Mouse (Mus musculus): ENCODE results near the gene Sys1. TPM values are rescaled to one million over a fixed set of nuclear protein-coding genes. Genes with fewer than 3 reads are reported as not detected.
A peak's percentile ranks its signal among the peaks of the same experiment; 100 is the strongest.

The Sys1 gene
- polyA plus RNA-seq, 1 experiment from 2014 or later: 64.8 TPM

- H3K4me1 ChIP-seq: peaks cover 8% of the 10 kb centered on the region
- no peak for DNase-seq (ENCODE audit: low spot score)
- no peaks in the 10 kb centered on the region for H3K36me3 ChIP-seq
- H3K4me3 ChIP-seq: no peak overlapping the region
- H3K27me3 ChIP-seq (ENCODE audit: low read depth, poor library complexity, severe bottlenecking): peaks cover 28% of the 10 kb centered on the region
- no peaks in the 10 kb centered on the region for H3K9me3 ChIP-seq (replicated peaks)
- 80% methylated on average over 1 of the region's 1 CpGs for WGBS
- no peak overlapping the region for H3K27ac ChIP-seq (replicated peaks)
Measured at GRCm38 (mm10) chr2:164448140-164448539, 8.6 kb upstream of the Sys1 start.

GRCm38 (mm10) chr2:164448921-164449320 lies 7.8 kb upstream of the Sys1 start:
- Histone ChIP-seq H3K27me3 (ENCODE audit: low read depth, poor library complexity, severe bottlenecking) (peaks cover 20% of the 10 kb centered on the region), H3K9me3 (replicated peaks) (no peaks in the 10 kb centered on the region), H3K27ac (replicated peaks) (no peak overlapping the region), H3K4me1 (no peaks in the 10 kb centered on the region; the same call in 1 of the 2 replicates), H3K4me3 (no peak overlapping the region), H3K36me3 (no peaks in the 10 kb centered on the region)
- WGBS: 86% methylated on average over 5 of the region's 5 CpGs
- no peak for DNase-seq (ENCODE audit: low spot score)

GRCm38 (mm10) chr2:164449341-164450042 lies 7.3 kb upstream of the Sys1 start:
- no peak overlapping the region for H3K4me3 ChIP-seq
- DNase-seq (ENCODE audit: low spot score): no peak
- H3K9me3 ChIP-seq (replicated peaks): no peaks in the 10 kb centered on the region
- H3K27me3 ChIP-seq (ENCODE audit: low read depth, poor library complexity, severe bottlenecking): peaks cover 14% of the 10 kb centered on the region
- H3K27ac ChIP-seq (replicated peaks): no peak overlapping the region
- H3K4me1 ChIP-seq: no peaks in the 10 kb centered on the region
- 92% methylated on average over 14 of the region's 14 CpGs for WGBS
- H3K36me3 ChIP-seq: no peaks in the 10 kb centered on the region

- Histone ChIP-seq H3K4me1 (peaks cover 14% of the 10 kb centered on the region), H3K27ac (replicated peaks) (no peak overlapping the region), H3K9me3 (replicated peaks) (no peaks in the 10 kb centered on the region), H3K27me3 (ENCODE audit: low read depth, poor library complexity, severe bottlenecking) (peaks cover 4% of the 10 kb centered on the region), H3K4me3 (no peak overlapping the region), H3K36me3 (no peaks in the 10 kb centered on the region)
- DNase-seq (ENCODE audit: low spot score): no peak
- WGBS: 51% methylated on average over 13 of the region's 13 CpGs
Measured at GRCm38 (mm10) chr2:164452000-164452676, 4.6 kb upstream of the Sys1 start.

GRCm38 (mm10) chr2:164453047-164453757 lies 3.6 kb upstream of the Sys1 start:
- no peak overlapping the region for H3K4me3 ChIP-seq
- DNase-seq (ENCODE audit: low spot score): no peak
- 88% methylated on average over 14 of the region's 14 CpGs for WGBS
- H3K9me3 ChIP-seq (replicated peaks): no peaks in the 10 kb centered on the region
- H3K27ac ChIP-seq (replicated peaks): no peak overlapping the region
- peaks cover 23% of the 10 kb centered on the region for H3K4me1 ChIP-seq
- peaks cover 4% of the 10 kb centered on the region for H3K27me3 ChIP-seq (ENCODE audit: low read depth, poor library complexity, severe bottlenecking)
- H3K36me3 ChIP-seq: no peaks in the 10 kb centered on the region

GRCm38 (mm10) chr2:164453887-164454500 lies 2.8 kb upstream of the Sys1 start:
- Histone ChIP-seq H3K36me3 (no peaks in the 10 kb centered on the region), H3K4me1 (peaks cover 23% of the 10 kb centered on the region), H3K27me3 (ENCODE audit: low read depth, poor library complexity, severe bottlenecking) (peaks cover 4% of the 10 kb centered on the region), H3K9me3 (replicated peaks) (no peaks in the 10 kb centered on the region), H3K27ac (replicated peaks) (no peak overlapping the region), H3K4me3 (no peak overlapping the region)
- 75% methylated on average over 7 of the region's 7 CpGs for WGBS
- DNase-seq (ENCODE audit: low spot score): no peak

GRCm38 (mm10) chr2:164454846-164455245 lies 1.9 kb upstream of the Sys1 start:
- DNase-seq (ENCODE audit: low spot score): no peak
- no peak overlapping the region for H3K4me3 ChIP-seq
- peaks cover 23% of the 10 kb centered on the region for H3K4me1 ChIP-seq
- H3K27me3 ChIP-seq (ENCODE audit: low read depth, poor library complexity, severe bottlenecking): peaks cover 4% of the 10 kb centered on the region
- H3K9me3 ChIP-seq (replicated peaks): no peaks in the 10 kb centered on the region
- H3K36me3 ChIP-seq: no peaks in the 10 kb centered on the region
- no peak overlapping the region for H3K27ac ChIP-seq (replicated peaks)
- WGBS: 83% methylated on average over 10 of the region's 10 CpGs

- Histone ChIP-seq H3K4me3 (no peak overlapping the region), H3K4me1 (peaks cover 23% of the 10 kb centered on the region), H3K9me3 (replicated peaks) (no peaks in the 10 kb centered on the region), H3K36me3 (no peaks in the 10 kb centered on the region), H3K27ac (replicated peaks) (no peak overlapping the region), H3K27me3 (ENCODE audit: low read depth, poor library complexity, severe bottlenecking) (peaks cover 4% of the 10 kb centered on the region)
- DNase-seq (ENCODE audit: low spot score): no peak
- 81% methylated on average over 6 of the region's 6 CpGs for WGBS
Measured at GRCm38 (mm10) chr2:164455421-164456190, 1.2 kb upstream of the Sys1 start.

- Histone ChIP-seq H3K4me3 (no peak overlapping the region), H3K27ac (replicated peaks) (peak overlapping the region; percentile 79)
- 94% methylated on average over 1 of the region's 1 CpGs for WGBS
Measured at GRCm38 (mm10) chr2:164456413-164456812, 351 bp upstream of the Sys1 start.

GRCm38 (mm10) chr2:164457942-164458341 lies 1.2 kb downstream of the Sys1 start:
- H3K27ac ChIP-seq (replicated peaks): peak overlapping the region; percentile 79
- no peak overlapping the region for H3K4me3 ChIP-seq
- WGBS: 77% methylated on average over 7 of the region's 7 CpGs
- H3K36me3 ChIP-seq: peaks cover under 1% of the 10 kb centered on the region; the same call in 1 of the 2 replicates
- DNase-seq (ENCODE audit: low spot score): no peak
- no peaks in the 10 kb centered on the region; the same call in 1 of the 2 replicates for H3K27me3 ChIP-seq (ENCODE audit: low read depth, poor library complexity, severe bottlenecking)
- H3K9me3 ChIP-seq (replicated peaks): no peaks in the 10 kb centered on the region
- peaks cover 38% of the 10 kb centered on the region for H3K4me1 ChIP-seq

More at GRCm38 (mm10) chr2:164456413-164456812, 351 bp upstream of the Sys1 start:
- no peaks in the 10 kb centered on the region for H3K9me3 ChIP-seq (replicated peaks)
- peaks cover 4% of the 10 kb centered on the region for H3K27me3 ChIP-seq (ENCODE audit: low read depth, poor library complexity, severe bottlenecking)
- H3K4me1 ChIP-seq: peaks cover 26% of the 10 kb centered on the region
- H3K36me3 ChIP-seq: no peaks in the 10 kb centered on the region
- no peak for DNase-seq (ENCODE audit: low spot score)

- no peak for DNase-seq (ENCODE audit: low spot score)
- Histone ChIP-seq H3K27ac (replicated peaks) (no peak overlapping the region), H3K27me3 (ENCODE audit: low read depth, poor library complexity, severe bottlenecking) (no peaks in the 10 kb centered on the region), H3K9me3 (replicated peaks) (no peaks in the 10 kb centered on the region), H3K36me3 (peaks cover 6% of the 10 kb centered on the region), H3K4me1 (peaks cover 38% of the 10 kb centered on the region), H3K4me3 (no peak overlapping the region)
- 91% methylated on average over 8 of the region's 8 CpGs for WGBS
Measured at GRCm38 (mm10) chr2:164458535-164458934, 1.8 kb downstream of the Sys1 start.
